8 mouse cellular contexts compared by ENCODE assay signal in genomic region chr9:116138595-116139134, GRCm38 (mm10). TPM values are rescaled to one million over a fixed set of nuclear protein-coding genes. Genes with fewer than 3 reads are reported as not detected.
DNase-seq lines count a peak whose midpoint lies in the region; ATAC-seq and TF ChIP-seq lines count a peak whose summit lies in the region.

No protein-coding gene starts in this region.

- H3K79me2 ChIP-seq in myocyte (ENCODE audit: control insufficient read depth, insufficient read depth): peaks cover 17% of the 10 kb centered on the region
- H3K79me2 ChIP-seq in heart, adult 2 months (replicated peaks; ENCODE audit: control insufficient read depth, insufficient read depth, low read length): 0 out of 2 replicates have a peak, but pooled peaks cover 2% of the 10 kb centered on the region

- H3ac ChIP-seq in myocyte (ENCODE audit: control insufficient read depth, insufficient read length): no peak overlapping the region

- ATAC-seq in hindbrain, embryonic 16.5 days: peak; percentile 76

- H3K9ac ChIP-seq in hindbrain, embryonic 16.5 days (ENCODE audit: low read depth, low read length): no peak overlapping the region
- no peak overlapping the region for H3K9ac ChIP-seq in heart, adult 2 months (ENCODE audit: low read depth, low read length)

- no peak overlapping the region for H3K4me2 ChIP-seq in hindbrain, embryonic 16.5 days (ENCODE audit: low read length)
- H3K4me2 ChIP-seq in myocyte (ENCODE audit: low read depth): no peak overlapping the region

- TF ChIP-seq EP300 in heart, adult 2 months (IDR thresholded peaks at IDR 0.05; ENCODE audit: insufficient read depth, low read depth, low read length): no peak

- TF ChIP-seq POLR2A in myocyte (IDR thresholded peaks at IDR 0.05; ENCODE audit: insufficient read length, low read depth): no peak
- no peak for TF ChIP-seq POLR2A in heart, adult 2 months (IDR thresholded peaks at IDR 0.05; ENCODE audit: insufficient read depth, low read depth, low read length)

- no peak overlapping the region for H3K27ac ChIP-seq in hindbrain, embryonic 16.5 days (ENCODE audit: low read depth, low read length)
- no peak overlapping the region for H3K27ac ChIP-seq in heart, adult 2 months

- DNase-seq in layer of hippocampus, adult 18-20 months (ENCODE audit: low spot score in 2 of 2): peak; percentile 60 to 73
- no peak for DNase-seq in layer of hippocampus, postnatal 25 days (ENCODE audit: extremely low spot score in 1 of 2, low spot score in 1 of 2)
- peak; percentile 79 for DNase-seq in embryo, embryonic 11 days
- DNase-seq in urinary bladder, adult 18-20 months (ENCODE audit: low spot score in 2 of 2): no peak
- DNase-seq in adrenal gland, postnatal 10 days: no peak
- DNase-seq in heart, adult 2 months: no peak

- H3K36me3 ChIP-seq in hindbrain, embryonic 16.5 days (ENCODE audit: control insufficient read depth, insufficient read depth, low read length): no peaks in the 10 kb centered on the region
- H3K36me3 ChIP-seq in myocyte (ENCODE audit: control insufficient read depth, insufficient read depth): peaks cover 8% of the 10 kb centered on the region
- H3K36me3 ChIP-seq in heart, adult 2 months (ENCODE audit: control insufficient read depth, insufficient read depth, low read length): peaks cover 9% of the 10 kb centered on the region

- intact Hi-C loops in heart, adult 2 months (cut with DNase I): no loop called here

- H3K9me3 ChIP-seq in hindbrain, embryonic 16.5 days (ENCODE audit: control insufficient read depth, low read length): no peaks in the 10 kb centered on the region

- 36% methylated on average over 11 of the region's 11 CpGs for WGBS in hindbrain, embryonic 16.5 days
- 76% methylated on average over 11 of the region's 11 CpGs for WGBS in heart, adult 2 months

- no peak for TF ChIP-seq CTCF in heart, adult 2 months (IDR thresholded peaks at IDR 0.05)

- no peaks in the 10 kb centered on the region for H3K27me3 ChIP-seq in hindbrain, embryonic 16.5 days (replicated peaks; ENCODE audit: control insufficient read depth, insufficient read depth, low read length)
- no peaks in the 10 kb centered on the region for H3K27me3 ChIP-seq in myocyte (ENCODE audit: control insufficient read depth, insufficient read depth, insufficient read length)
- no peaks in the 10 kb centered on the region for H3K27me3 ChIP-seq in heart, adult 2 months (ENCODE audit: control insufficient read depth, insufficient read depth, low read length)

- peaks cover 3% of the 10 kb centered on the region for H3K4me1 ChIP-seq in hindbrain, embryonic 16.5 days (ENCODE audit: control insufficient read depth, insufficient read depth, low read depth, low read length)
- H3K4me1 ChIP-seq in heart, adult 2 months (ENCODE audit: control insufficient read depth, insufficient read depth, low read length): peaks cover 23% of the 10 kb centered on the region

- H3K4me3 ChIP-seq in hindbrain, embryonic 16.5 days (ENCODE audit: low read length): no peak overlapping the region
- H3K4me3 ChIP-seq in myocyte: no peak overlapping the region
- no peak overlapping the region for H3K4me3 ChIP-seq in heart, adult 2 months

TF ChIP-seq in myocyte, 11 proteins besides CTCF, POLR2A, EP300 and RAD21:
- TF ChIP-seq TCF12 (IDR thresholded peaks at IDR 0.05; ENCODE audit: insufficient read depth, poor library complexity, severe bottlenecking) (peak; percentile 24), TCF3 (IDR thresholded peaks at IDR 0.05; ENCODE audit: insufficient read length, low read depth) (no peak), MYOD1 (IDR thresholded peaks at IDR 0.05; ENCODE audit: control insufficient read depth in 1 of 3, insufficient read length in 2 of 3, low read depth in 2 of 3) (peak in 2 of 3 experiments; percentile 36 to 78), MYOG (IDR thresholded peaks at IDR 0.05; ENCODE audit: control insufficient read depth in 1 of 3, insufficient read depth in 1 of 3, insufficient read length in 2 of 3, low read depth in 2 of 3) (peak in 2 of 3 experiments; percentile 31 to 48)

RNA-seq across cellular contexts. Expression of gene Tgfbr2, which starts 36.5 kb away (rescaled TPM):
- total RNA-seq in layer of hippocampus, adult 18-20 months (2021): 10 to 100 TPM in 1 of 2 experiments, 1 to 10 TPM in 1; 9.6 to 11.2 TPM
- total RNA-seq in layer of hippocampus, postnatal 25 days (2021): 10 to 100 TPM; 10.4 to 12.2 TPM
- 8.4 and 10.5 TPM in 2 replicates for polyA plus RNA-seq in hindbrain, embryonic 16.5 days (2015; fragmentation: Nextera tagmentation; extraction: Ambion mirVana)
- 48.4 TPM for polyA plus RNA-seq in myocyte (2012; fragmentation: generic; extraction: Trizol)
- 10 to 100 TPM; 65.0 to 70.8 TPM for total RNA-seq in adrenal gland, postnatal 10 days (2021)
- total RNA-seq in heart, adult 2 months (2021): 10 to 100 TPM; 32.5 to 36.3 TPM
- polyA plus RNA-seq in heart, adult 2 months (2012; rRNA removed): 23.8 and 32.7 TPM in 2 replicates

Comparison
In these comparisons a context has a peak if more than half of its experiments do, and no peak if none do; other contexts are left out.
1. DNase-seq: peak in layer of hippocampus, adult 18-20 months (2 of 2) and embryo, embryonic 11 days (single experiment); none in layer of hippocampus, postnatal 25 days (0 of 2), urinary bladder, adult 18-20 months (0 of 2), adrenal gland, postnatal 10 days (single experiment) and heart, adult 2 months (0 of 2).